Mouse (Mus musculus) lung, embryonic 15.5 days (tissue): ENCODE measurements at regions not wholly inside any gene's neighbourhood (a gene's known extent, or its start where the extent isn't known, plus 50 kb on each side); places are given as distances from the start of the nearest gene placed in this dataset.
A peak's percentile ranks its signal among the peaks of the same experiment; 100 is the strongest.

Experiments used
- ATAC-seq: fragments of 200-750 bp; cut with Nextera tagmentation; 2 replicates; pipeline ENCODE4 v1.8.0; 2017; ENCODE audit warnings: moderate number of reproducible peaks, borderline replicate concordance; ENCODE audit not compliant: low FRiP score, low TSS enrichment; ENCODE audit errors: extremely low read depth
- H3K27ac ChIP-seq: fragments of 300-500 bp; sonication (generic); 2 replicates; pipeline ENCODE4 v1.5.1; 2015; ENCODE audit warnings: moderate library complexity, mild to moderate bottlenecking, inconsistent platforms
- H3K27me3 ChIP-seq: fragments of 300-500 bp; sonication (generic); 2 replicates; pipeline ENCODE4 v1.6.1; 2015; ENCODE audit warnings: inconsistent platforms
- H3K36me3 ChIP-seq: fragments of 300-500 bp; sonication (generic); 2 replicates; pipeline ENCODE4 v1.6.1; 2015; ENCODE audit warnings: inconsistent platforms
- H3K4me1 ChIP-seq: fragments of 300-500 bp; sonication (generic); 2 replicates; pipeline ENCODE4 v1.6.1; 2015; ENCODE audit warnings: inconsistent platforms
- H3K4me2 ChIP-seq: fragments of 300-500 bp; sonication (generic); 2 replicates; pipeline ENCODE4 v1.6.1; 2015; ENCODE audit warnings: inconsistent platforms, mild to moderate bottlenecking, moderate library complexity
- H3K4me3 ChIP-seq: fragments of 300-500 bp; sonication (generic); 2 replicates; pipeline ENCODE4 v1.5.1; 2015; ENCODE audit warnings: mild to moderate bottlenecking, inconsistent platforms
- H3K9ac ChIP-seq: fragments of 300-500 bp; sonication (generic); 2 replicates; pipeline ENCODE4 v1.6.1; 2015; ENCODE audit warnings: inconsistent platforms
- H3K9me3 ChIP-seq: fragments of 300-500 bp; sonication (generic); 2 replicates; pipeline ENCODE4 v1.6.1; 2016; ENCODE audit warnings: inconsistent platforms
- whole genome bisulfite sequencing: fragments of 180-500 bp; shearing (Covaris S2); methylation state at CpG from one replicate; pipeline ENCODE4 v1.1.7; 2015; 5-methylcytosine and 5-hydroxymethylcytosine counted together

- Histone ChIP-seq H3K4me1 (0 out of 2 replicates have a peak, but pooled peaks cover 2% of the 10 kb centered on the region), H3K4me2 (no peak overlapping the region), H3K27ac (no peak overlapping the region), H3K9me3 (no peaks in the 10 kb centered on the region), H3K4me3 (no peak overlapping the region), H3K27me3 (no peaks in the 10 kb centered on the region), H3K9ac (no peak overlapping the region), H3K36me3 (no peaks in the 10 kb centered on the region)
- no peak for ATAC-seq
- 54% methylated on average over 9 of the region's 9 CpGs for WGBS
These were observed 50.8 kb upstream of the Elk3 start for GRCm38 (mm10) chr10:93361654-93362195.

GRCm38 (mm10) chr10:93364108-93364793 is 53.3 kb upstream of the Elk3 start:
- no peaks in the 10 kb centered on the region for H3K27me3 ChIP-seq
- ATAC-seq = no peak
- no peak overlapping the region for H3K4me2 ChIP-seq
- no peak overlapping the region for H3K9ac ChIP-seq
- no peaks in the 10 kb centered on the region for H3K36me3 ChIP-seq
- WGBS = 73% methylated on average over 3 of the region's 3 CpGs
- no peaks in the 10 kb centered on the region for H3K9me3 ChIP-seq
- H3K4me3 ChIP-seq = no peak overlapping the region
- peak overlapping the region; percentile 12; the same call in 1 of the 2 replicates for H3K27ac ChIP-seq
- 0 out of 2 replicates have a peak, but pooled peaks cover 2% of the 10 kb centered on the region for H3K4me1 ChIP-seq

GRCm38 (mm10) chr10:93364881-93365280 is 53.9 kb upstream of the Elk3 start:
- ATAC-seq = no peak
- WGBS = 63% methylated on average over 7 of the region's 7 CpGs
- H3K9ac ChIP-seq = no peak overlapping the region

GRCm38 (mm10) chr10:93365318-93365717 is 54.4 kb upstream of the Elk3 start:
- no peaks in the 10 kb centered on the region for H3K27me3 ChIP-seq

More at GRCm38 (mm10) chr10:93364881-93365280, 53.9 kb upstream of the Elk3 start:
- no peak overlapping the region for H3K4me3 ChIP-seq
- no peak overlapping the region for H3K4me2 ChIP-seq
- no peaks in the 10 kb centered on the region for H3K36me3 ChIP-seq
- H3K27ac ChIP-seq = peak overlapping the region; percentile 12; the same call in 1 of the 2 replicates
- 0 out of 2 replicates have a peak, but pooled peaks cover 2% of the 10 kb centered on the region for H3K4me1 ChIP-seq
- H3K9me3 ChIP-seq = no peaks in the 10 kb centered on the region
- no peaks in the 10 kb centered on the region for H3K27me3 ChIP-seq

GRCm38 (mm10) chr10:93365824-93366223 is 54.9 kb upstream of the Elk3 start:
- Histone ChIP-seq H3K4me2 (no peak overlapping the region), H3K9ac (no peak overlapping the region), H3K36me3 (no peaks in the 10 kb centered on the region), H3K4me1 (0 out of 2 replicates have a peak, but pooled peaks cover 2% of the 10 kb centered on the region), H3K27me3 (no peaks in the 10 kb centered on the region), H3K9me3 (no peaks in the 10 kb centered on the region), H3K27ac (no peak overlapping the region), H3K4me3 (no peak overlapping the region)
- WGBS = 81% methylated on average over 5 of the region's 5 CpGs
- no peak for ATAC-seq

More at GRCm38 (mm10) chr10:93365318-93365717, 54.4 kb upstream of the Elk3 start:
- H3K9ac ChIP-seq = no peak overlapping the region
- no peaks in the 10 kb centered on the region for H3K9me3 ChIP-seq
- no peaks in the 10 kb centered on the region for H3K36me3 ChIP-seq
- H3K4me3 ChIP-seq = no peak overlapping the region
- H3K4me1 ChIP-seq = 0 out of 2 replicates have a peak, but pooled peaks cover 2% of the 10 kb centered on the region
- no peak overlapping the region for H3K27ac ChIP-seq
- no peak for ATAC-seq
- 60% methylated on average over 6 of the region's 6 CpGs for WGBS
- no peak overlapping the region for H3K4me2 ChIP-seq

GRCm38 (mm10) chr10:93369737-93370136 is 58.8 kb upstream of the Elk3 start:
- Histone ChIP-seq H3K4me3 (no peak overlapping the region), H3K27me3 (no peaks in the 10 kb centered on the region), H3K27ac (no peak overlapping the region), H3K4me1 (no peaks in the 10 kb centered on the region), H3K9ac (no peak overlapping the region), H3K9me3 (no peaks in the 10 kb centered on the region), H3K4me2 (no peak overlapping the region), H3K36me3 (no peaks in the 10 kb centered on the region)
- WGBS = 60% methylated on average over 3 of the region's 3 CpGs
- no peak for ATAC-seq

GRCm38 (mm10) chr10:93370331-93370730 is 59.4 kb upstream of the Elk3 start:
- Histone ChIP-seq H3K9me3 (no peaks in the 10 kb centered on the region), H3K4me1 (no peaks in the 10 kb centered on the region), H3K27me3 (no peaks in the 10 kb centered on the region), H3K36me3 (no peaks in the 10 kb centered on the region), H3K4me3 (no peak overlapping the region), H3K9ac (no peak overlapping the region), H3K27ac (no peak overlapping the region), H3K4me2 (no peak overlapping the region)
- no peak for ATAC-seq
- 51% methylated on average over 6 of the region's 6 CpGs for WGBS

GRCm38 (mm10) chr10:93372281-93372680 is 61.3 kb upstream of the Elk3 start:
- Histone ChIP-seq H3K36me3 (no peaks in the 10 kb centered on the region), H3K4me1 (no peaks in the 10 kb centered on the region), H3K9me3 (no peaks in the 10 kb centered on the region), H3K4me2 (no peak overlapping the region), H3K9ac (no peak overlapping the region), H3K4me3 (no peak overlapping the region), H3K27ac (no peak overlapping the region), H3K27me3 (no peaks in the 10 kb centered on the region)
- WGBS = 81% methylated on average over 7 of the region's 7 CpGs
- no peak for ATAC-seq

- no peak for ATAC-seq
- H3K4me3 ChIP-seq = no peak overlapping the region
- H3K4me1 ChIP-seq = no peaks in the 10 kb centered on the region
- no peak overlapping the region for H3K9ac ChIP-seq
- H3K9me3 ChIP-seq = no peaks in the 10 kb centered on the region
- H3K27ac ChIP-seq = no peak overlapping the region
- H3K36me3 ChIP-seq = no peaks in the 10 kb centered on the region
- no peaks in the 10 kb centered on the region for H3K27me3 ChIP-seq
- WGBS = 83% methylated on average over 5 of the region's 5 CpGs
- H3K4me2 ChIP-seq = no peak overlapping the region
These were observed 62.3 kb upstream of the Elk3 start for GRCm38 (mm10) chr10:93373265-93373664.

- WGBS = 80% methylated on average over 6 of the region's 6 CpGs
- no peak for ATAC-seq
- Histone ChIP-seq H3K27ac (peak overlapping the region; percentile 86; the same call in 1 of the 2 replicates), H3K4me3 (no peak overlapping the region), H3K27me3 (no peaks in the 10 kb centered on the region), H3K4me1 (no peaks in the 10 kb centered on the region), H3K4me2 (no peak overlapping the region), H3K9me3 (no peaks in the 10 kb centered on the region), H3K9ac (no peak overlapping the region), H3K36me3 (no peaks in the 10 kb centered on the region)
These were observed 63.2 kb upstream of the Elk3 start for GRCm38 (mm10) chr10:93373954-93374689.

GRCm38 (mm10) chr10:93374690-93374994 is 63.7 kb upstream of the Elk3 start:
- H3K4me2 ChIP-seq = no peak overlapping the region
- peak overlapping the region; percentile 86 for H3K27ac ChIP-seq
- 81% methylated on average over 2 of the region's 2 CpGs for WGBS

More at GRCm38 (mm10) chr10:93374690-93374994, 63.7 kb upstream of the Elk3 start:
- H3K27me3 ChIP-seq = no peaks in the 10 kb centered on the region
- no peaks in the 10 kb centered on the region for H3K36me3 ChIP-seq
- no peak for ATAC-seq
- H3K9me3 ChIP-seq = no peaks in the 10 kb centered on the region
- no peak overlapping the region for H3K9ac ChIP-seq
- H3K4me3 ChIP-seq = no peak overlapping the region
- H3K4me1 ChIP-seq = no peaks in the 10 kb centered on the region
